Mouse (Mus musculus) mouse trophoblast stem cell (cell line): ENCODE data around the gene Bmp2.

Source experiments
- in situ Hi-C, 2 experiments: fragments of 300-500 bp; cut with MseI, MboI; formaldehyde crosslinking; loops; 2 replicates in 1 of 2; 3 replicates in 1 of 2; pipeline ENCODE4 v1.15.1; 2025

The Bmp2 gene

DNA sequence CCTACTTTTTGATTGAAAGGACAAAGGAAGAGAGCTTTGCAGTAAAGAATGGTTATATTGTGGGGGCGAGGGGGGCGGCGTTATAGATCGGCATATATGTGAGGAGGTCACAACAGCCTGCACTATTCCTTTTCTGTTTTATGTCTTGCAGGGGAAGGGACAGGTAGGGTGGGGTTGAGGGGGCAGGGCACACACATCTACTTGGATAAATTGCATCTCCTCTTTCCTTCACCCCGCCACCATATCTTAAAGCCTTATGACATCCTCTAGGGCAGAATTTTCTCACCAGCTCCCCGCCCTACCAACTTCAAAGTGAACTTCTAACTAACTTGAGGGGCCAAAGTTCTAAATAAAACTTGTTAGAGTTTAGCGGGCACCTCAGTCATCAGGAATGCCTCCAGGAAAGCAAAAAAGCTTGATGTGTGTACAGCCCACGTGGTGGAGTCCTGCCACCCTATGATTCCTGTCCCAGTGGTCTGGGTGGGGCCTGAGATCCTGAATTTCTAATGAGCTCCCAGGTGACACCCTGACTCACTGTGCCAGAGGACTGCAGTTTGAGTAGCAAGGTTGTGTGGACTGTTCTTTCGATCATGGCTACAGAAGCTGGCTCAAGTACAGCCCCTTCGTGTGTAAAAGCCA lies 12.4 kb downstream of the Bmp2 start:
- in situ Hi-C loops = loop anchor here in 1 of 2 experiments (25.0 kb wide), 1 partner anchor 923 kb away; no protein-coding TSS in a partner anchor

DNA sequence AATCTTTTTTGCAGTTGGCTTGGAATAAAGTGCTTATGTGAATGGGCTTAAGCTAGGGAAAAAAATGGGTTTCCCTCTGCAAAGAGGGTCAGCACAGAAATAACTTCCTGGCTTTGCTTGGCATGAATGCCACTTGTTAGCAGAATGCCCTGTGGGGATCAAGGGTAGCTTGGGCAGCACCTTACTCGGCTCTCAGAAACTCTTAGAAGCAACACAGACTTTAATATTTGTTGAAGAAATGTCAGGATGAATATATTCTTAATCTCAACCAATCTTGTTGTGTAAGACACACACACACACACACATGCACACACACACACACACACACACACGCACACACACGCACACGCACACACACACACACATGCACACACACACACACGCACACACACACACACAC lies 13.5 kb downstream of the Bmp2 start:
- in situ Hi-C loops = loop anchor here in 1 of 2 experiments (25.0 kb wide), 1 partner anchor 922 kb away; no protein-coding TSS in a partner anchor

DNA sequence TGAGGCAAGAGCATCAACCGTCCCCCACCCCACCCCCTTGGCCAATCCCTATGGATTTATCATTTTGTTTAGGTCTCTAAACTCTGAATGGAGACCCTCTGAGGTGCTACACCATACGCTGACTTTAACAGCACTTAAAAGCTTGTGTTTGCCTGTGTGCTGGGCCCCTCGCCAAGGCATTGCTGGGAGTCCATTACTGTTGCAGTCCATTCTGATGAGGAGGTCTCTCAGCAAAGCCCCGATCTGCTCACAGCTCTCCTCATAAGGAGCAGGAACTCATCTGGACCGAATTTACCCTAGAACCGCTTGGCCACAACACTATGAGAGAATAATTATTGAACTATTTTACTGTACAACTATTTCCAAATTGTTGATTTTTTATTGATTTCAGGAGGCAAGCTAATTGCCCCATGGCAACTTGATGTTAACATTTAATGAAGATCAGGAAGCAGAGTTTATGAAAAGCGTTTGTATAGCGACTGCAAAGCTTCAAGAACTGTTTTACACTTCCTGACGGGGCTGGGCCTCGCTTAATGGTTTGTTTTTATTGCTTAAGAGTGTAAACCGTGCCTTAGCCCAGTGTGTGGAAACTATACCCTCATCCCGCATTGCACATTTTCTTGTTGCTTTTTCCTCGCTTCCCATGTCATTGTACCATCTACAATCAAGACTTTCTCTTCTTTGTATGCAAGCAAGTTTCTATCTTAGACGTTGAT lies 14.2 kb downstream of the Bmp2 start:
- in situ Hi-C loops = loop anchor here in 1 of 2 experiments (25.0 kb wide), 1 partner anchor 921 kb away; no protein-coding TSS in a partner anchor

DNA sequence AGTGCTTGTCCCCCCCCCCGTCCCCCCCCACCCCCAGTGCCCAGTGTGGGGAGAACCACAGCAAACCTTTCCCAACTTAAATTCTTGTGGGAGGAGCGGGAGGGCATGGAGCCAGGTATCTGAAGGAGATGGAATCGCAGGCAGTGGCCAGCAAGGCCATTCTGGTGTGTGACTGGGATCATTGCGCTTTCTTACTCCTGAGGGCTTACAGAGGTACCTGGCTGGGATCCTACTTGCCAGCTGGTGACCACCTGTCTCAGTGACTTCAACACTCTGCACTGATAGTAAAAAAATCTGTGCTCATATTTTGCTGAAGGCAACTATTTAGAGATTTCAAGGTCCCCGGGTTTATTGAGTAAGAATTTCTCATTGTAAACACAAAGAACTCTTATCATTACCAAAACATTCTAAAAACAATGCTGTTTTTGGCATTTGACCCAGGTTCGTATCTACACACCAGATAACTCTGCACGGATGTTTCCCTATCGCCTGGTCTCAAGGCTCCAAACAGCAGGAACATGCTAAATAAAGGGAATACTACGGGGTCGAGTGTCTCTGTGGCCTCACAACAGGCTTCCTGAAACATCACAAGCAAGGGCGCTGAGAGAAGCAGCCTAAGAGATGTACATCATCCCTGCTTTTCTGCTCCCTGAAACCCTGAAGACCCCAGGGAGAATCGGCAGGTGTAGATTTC lies 39.8 kb downstream of the Bmp2 start:
- in situ Hi-C loops = no loop called here
